Mouse (Mus musculus) liver, embryonic 14.5 days (tissue): ENCODE data around the gene Pcare. TPM values are rescaled to one million over a fixed set of nuclear protein-coding genes. Genes with fewer than 3 reads are reported as not detected.

Experiments
- ATAC-seq: fragments of 200-750 bp; cut with Nextera tagmentation; 2 replicates; pipeline ENCODE4 v1.8.0; 2017; ENCODE audit warnings: moderate number of reproducible peaks, mild to moderate bottlenecking, moderate library complexity; ENCODE audit not compliant: insufficient read depth
- DNase-seq, 3 experiments: peaks; one replicate each; pipeline ENCODE4 v3.0.0-alpha.2; 2012 to 2013; ENCODE audit warnings: low read depth in 3 of 3, low spot score in 3 of 3
- H3K27ac ChIP-seq: fragments of 300-500 bp; sonication (generic); 2 replicates; pipeline ENCODE4 v1.5.1; 2014; ENCODE audit warnings: moderate library complexity, mild to moderate bottlenecking, control low read depth, inconsistent platforms
- H3K27me3 ChIP-seq: fragments of 300-500 bp; sonication (generic); 2 replicates; pipeline ENCODE4 v1.6.1; 2014; ENCODE audit warnings: mild to moderate bottlenecking, low read length, moderate library complexity; ENCODE audit not compliant: control insufficient read depth, insufficient read depth
- H3K36me3 ChIP-seq: fragments of 300-500 bp; sonication (generic); replicated peaks from 2 replicates; pipeline ENCODE4 v1.6.1; 2014; ENCODE audit warnings: low read depth; ENCODE audit not compliant: control insufficient read depth, insufficient read depth
- H3K4me1 ChIP-seq, 2 experiments: fragments of 200-500 bp in 1 of 2; fragments of 300-500 bp in 1 of 2; sonication (generic) in 1 of 2; replicated peaks; 2 replicates each; pipeline ENCODE4 v1.6.1; 2012 to 2014; ENCODE audit warnings: antibody characterized with exemption in 1 of 2, inconsistent platforms in 1 of 2, low read length in 1 of 2; ENCODE audit not compliant: control insufficient read depth in 2 of 2, insufficient read depth in 2 of 2
- H3K4me2 ChIP-seq: fragments of 300-500 bp; sonication (generic); 2 replicates; pipeline ENCODE4 v1.6.1; 2014; ENCODE audit warnings: low read depth, mild to moderate bottlenecking, control low read depth, moderate library complexity
- H3K4me3 ChIP-seq, 2 experiments: fragments of 200-500 bp in 1 of 2; fragments of 300-500 bp in 1 of 2; sonication (generic) in 1 of 2; 2 replicates each; pipeline ENCODE4 v1.5.1; 2012 to 2014; ENCODE audit warnings: low read depth in 2 of 2, low read length in 2 of 2, mild to moderate bottlenecking in 2 of 2, control low read depth in 1 of 2, inconsistent platforms in 1 of 2, moderate library complexity in 1 of 2; ENCODE audit not compliant: insufficient read depth in 1 of 2
- H3K9ac ChIP-seq: fragments of 300-500 bp; sonication (generic); replicated peaks from 2 replicates; pipeline ENCODE4 v1.6.1; 2014; ENCODE audit warnings: mild to moderate bottlenecking, control low read depth, moderate library complexity
- H3K9me3 ChIP-seq: fragments of 300-500 bp; sonication (generic); 2 replicates; pipeline ENCODE4 v1.6.1; 2016; ENCODE audit warnings: low read length, mixed read lengths; ENCODE audit not compliant: control insufficient read depth
- CTCF ChIP-seq: IDR thresholded peaks from 2 replicates; pipeline ENCODE4 v1.5.1; 2016; ENCODE audit warnings: antibody characterized with exemption, low read depth, control low read depth
- EP300 ChIP-seq: IDR thresholded peaks from 2 replicates; pipeline ENCODE4 v1.6.1; 2016; ENCODE audit warnings: antibody characterized with exemption, low read depth
- WGBS: fragments of 180-500 bp; shearing (Covaris S2); extraction: QIAGEN DNeasy Blood & Tissue Kit; methylation state at CpG from one replicate; pipeline ENCODE4 v1.1.7; 2014; ENCODE audit not compliant: insufficient replicate concordance; 5-methylcytosine and 5-hydroxymethylcytosine counted together
- polyA plus RNA-seq, 2 experiments: library from polyadenylated mRNA; depleted of rRNA in 1 of 2; stranded (reverse) in 1 of 2; unstranded in 1 of 2; fragments of >200 nt; fragmentation: Nextera tagmentation in 1 of 2; extraction: Ambion mirVana in 1 of 2; gene quantifications; 2 replicates each; pipeline versions ENCODE4 v1.2.1 to v1.2.3; 2012 to 2014

The Pcare gene
- polyA plus RNA-seq, 2 experiments: 0.02 to 0.03 TPM

DNA sequence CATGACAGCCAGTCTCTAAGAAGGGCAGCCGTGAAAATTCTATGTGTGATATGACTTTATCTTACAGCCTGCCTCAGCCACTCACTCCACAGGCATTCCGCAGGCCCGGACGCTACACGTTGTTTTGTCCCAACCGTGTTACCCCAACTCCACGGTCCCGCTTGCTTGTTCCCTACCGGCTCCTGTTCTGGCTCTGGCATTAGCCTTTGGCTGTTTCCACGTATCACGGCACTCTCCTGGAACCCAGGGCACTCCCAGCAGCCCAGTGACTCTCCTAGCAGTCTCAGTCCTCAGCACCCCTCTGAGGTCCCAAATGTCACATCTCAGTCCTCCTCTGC, 54.1 kb downstream of the Pcare start:
- WGBS: 76% methylated on average over 11 of the region's 11 CpGs
- Histone ChIP-seq H3K36me3 (no peaks in the 10 kb centered on the region), H3K27me3 (no peaks in the 10 kb centered on the region), H3K27ac (no peak overlapping the region), H3K9ac (no peak overlapping the region), H3K4me3 (no peak overlapping the region), H3K9me3 (no peaks in the 10 kb centered on the region), H3K4me2 (no peak overlapping the region), H3K4me1 (no peaks in the 10 kb centered on the region)
- DNase-seq (no peak), ATAC-seq (no peak)
- no peak for TF ChIP-seq EP300
- no peak for TF ChIP-seq CTCF

DNA sequence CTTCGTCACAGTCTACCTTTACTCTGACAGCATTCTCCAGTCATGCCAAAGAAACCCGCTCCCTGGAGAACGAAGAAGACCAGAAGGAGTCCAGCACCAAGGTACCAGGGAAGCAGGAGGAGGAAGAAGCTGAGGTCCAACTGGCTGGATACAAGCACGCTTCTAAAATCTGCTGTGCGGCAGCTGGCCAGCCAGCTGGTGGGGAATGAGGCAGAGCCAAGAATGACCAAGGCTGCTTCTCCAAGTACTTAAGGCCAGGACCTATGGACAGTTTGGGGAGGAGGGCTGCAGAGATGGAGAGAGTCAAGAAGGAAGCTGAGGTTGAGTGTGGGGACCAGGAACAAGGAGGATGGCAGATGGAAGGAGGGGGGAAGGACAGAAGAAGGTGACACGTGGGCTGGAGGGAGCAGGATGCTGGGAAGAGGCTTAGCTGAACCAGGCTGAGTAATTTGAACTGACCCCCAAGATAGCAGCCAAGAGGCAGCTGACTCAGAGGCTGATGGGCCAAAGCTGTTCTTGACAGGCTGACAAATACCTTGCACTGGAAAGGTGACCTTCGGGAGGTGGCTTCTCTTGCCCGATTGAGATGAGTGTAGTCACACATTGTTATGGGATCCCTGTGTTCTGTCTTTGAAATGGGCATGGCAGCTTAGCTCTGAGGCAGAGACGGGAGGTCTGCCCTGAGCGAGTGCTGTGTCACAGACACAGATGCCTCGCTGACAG, 54.6 kb downstream of the Pcare start:
- DNase-seq (no peak), ATAC-seq (no peak)
- Histone ChIP-seq H3K27me3 (no peaks in the 10 kb centered on the region), H3K4me2 (no peak overlapping the region), H3K4me1 (no peaks in the 10 kb centered on the region), H3K36me3 (no peaks in the 10 kb centered on the region), H3K9ac (no peak overlapping the region), H3K4me3 (no peak overlapping the region), H3K9me3 (no peaks in the 10 kb centered on the region), H3K27ac (no peak overlapping the region)
- TF ChIP-seq EP300 (no peak), CTCF (no peak)
- 62% methylated on average over 11 of the region's 11 CpGs for WGBS

DNA sequence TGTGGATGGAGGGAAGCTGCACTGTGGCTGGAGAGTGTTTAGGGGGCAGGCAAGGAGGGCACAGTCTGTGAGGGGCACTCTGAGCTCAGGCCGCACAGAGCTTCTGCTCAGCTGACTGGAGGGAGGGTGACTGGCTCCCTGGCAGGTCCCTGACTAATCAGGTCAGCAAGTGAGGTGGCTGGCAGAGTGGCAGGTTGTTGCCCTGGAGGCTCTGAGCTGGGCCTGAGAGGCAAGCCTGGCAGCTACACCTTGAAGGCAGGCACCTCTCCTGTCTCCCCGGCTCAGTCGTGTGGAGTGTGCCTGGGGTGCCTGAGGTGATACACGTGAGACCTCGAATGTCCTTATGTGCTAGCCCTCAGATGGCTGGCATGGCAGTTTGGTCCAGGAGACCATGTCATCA, 56.3 kb downstream of the Pcare start:
- no peaks in the 10 kb centered on the region for H3K9me3 ChIP-seq
- H3K9ac ChIP-seq: no peak overlapping the region
- 63% methylated on average over 5 of the region's 5 CpGs for WGBS
- ATAC-seq (no peak), DNase-seq (no peak)
- no peaks in the 10 kb centered on the region for H3K4me1 ChIP-seq
- H3K27me3 ChIP-seq: no peaks in the 10 kb centered on the region
- TF ChIP-seq CTCF (no peak), EP300 (no peak)
- no peak overlapping the region for H3K27ac ChIP-seq
- no peak overlapping the region for H3K4me3 ChIP-seq
- no peak overlapping the region for H3K4me2 ChIP-seq
- no peaks in the 10 kb centered on the region for H3K36me3 ChIP-seq

DNA sequence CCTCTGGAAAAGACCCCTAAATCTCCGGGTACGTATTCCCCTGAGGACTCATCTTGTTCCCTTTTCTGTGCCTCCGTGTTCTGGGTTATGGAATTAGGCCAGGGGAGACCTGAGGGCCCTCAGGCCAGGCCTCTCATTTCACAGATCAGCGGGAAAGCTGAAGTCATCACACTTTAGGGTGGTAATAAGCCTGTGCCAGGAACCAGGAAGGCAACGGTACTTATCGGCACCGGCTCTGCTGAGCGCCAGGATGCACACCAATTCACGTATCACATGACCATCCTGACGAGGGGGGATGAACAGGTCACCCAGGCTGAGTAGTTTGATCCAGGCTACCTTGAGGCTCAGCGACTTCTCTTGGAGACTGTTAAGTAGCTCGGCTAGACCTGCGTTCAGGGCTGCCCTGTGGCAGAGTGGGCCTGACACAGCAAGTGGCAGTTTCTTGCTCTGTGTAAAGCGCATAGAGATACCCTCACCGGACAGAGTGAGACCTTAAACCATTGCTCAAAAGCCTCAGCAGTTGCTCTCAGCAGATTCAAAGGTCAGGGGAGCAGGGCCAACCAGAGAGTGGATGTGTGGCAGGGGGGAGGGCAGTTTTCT, 56.9 kb downstream of the Pcare start:
- ATAC-seq (no peak), DNase-seq (no peak)
- Histone ChIP-seq H3K27ac (no peak overlapping the region), H3K9me3 (no peaks in the 10 kb centered on the region), H3K4me3 (no peak overlapping the region), H3K36me3 (no peaks in the 10 kb centered on the region), H3K27me3 (no peaks in the 10 kb centered on the region), H3K4me1 (no peaks in the 10 kb centered on the region), H3K9ac (no peak overlapping the region), H3K4me2 (no peak overlapping the region)
- TF ChIP-seq EP300 (no peak), CTCF (no peak)
- WGBS: 65% methylated on average over 15 of the region's 15 CpGs

DNA sequence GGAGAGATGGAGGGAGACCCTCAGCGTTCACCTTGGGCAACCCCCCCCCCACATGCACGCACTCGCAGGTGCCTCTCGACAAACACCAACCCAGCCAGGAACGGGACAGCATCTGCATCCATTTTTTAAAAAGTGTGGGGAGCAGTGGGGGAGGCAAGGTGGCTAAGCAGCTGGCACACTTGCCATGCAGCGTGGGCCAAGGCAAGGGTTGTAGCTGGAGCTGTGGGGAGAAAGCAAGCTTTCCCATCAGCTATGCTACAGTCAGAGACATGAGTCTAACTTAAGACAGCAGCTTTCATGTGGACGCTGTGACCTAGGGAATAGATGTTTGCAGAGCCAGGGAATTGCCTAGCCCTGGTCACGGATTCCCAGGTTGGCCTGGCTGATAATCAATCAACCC, 57.5 kb downstream of the Pcare start:
- H3K27ac ChIP-seq: no peak overlapping the region
- WGBS: 71% methylated on average over 8 of the region's 8 CpGs

More for the DNA sequence above, 57.5 kb downstream of the Pcare start:
- H3K27me3 ChIP-seq: no peaks in the 10 kb centered on the region
- H3K9ac ChIP-seq: no peak overlapping the region
- ATAC-seq (no peak), DNase-seq (no peak)
- no peaks in the 10 kb centered on the region for H3K36me3 ChIP-seq
- no peaks in the 10 kb centered on the region for H3K9me3 ChIP-seq
- TF ChIP-seq CTCF (no peak), EP300 (no peak)
- H3K4me3 ChIP-seq: no peak overlapping the region
- no peaks in the 10 kb centered on the region for H3K4me1 ChIP-seq
- H3K4me2 ChIP-seq: no peak overlapping the region
